Mouse (Mus musculus): ENCODE results near the gene Usf3. TPM values are rescaled to one million over a fixed set of nuclear protein-coding genes. Genes with fewer than 3 reads are reported as not detected.

The Usf3 gene
- total RNA-seq (2021), result 10 to 100 TPM; 34.2 to 44.2 TPM

GRCm38 (mm10) chr16:44173155-44173941, at the start of gene Usf3:
Gene Usf3 (plus strand): TSS chr16:44173246.
- DNase-seq (ENCODE audit: extremely low spot score in 1 of 2, low spot score in 1 of 2), result peak; percentile 37 to 45

GRCm38 (mm10) chr16:44123786-44124185, 49.3 kb upstream of the Usf3 start:
- DNase-seq (ENCODE audit: extremely low spot score in 1 of 2, low spot score in 1 of 2), result peak in 1 of 2 experiments; percentile 32

- no peak for DNase-seq (ENCODE audit: extremely low spot score in 1 of 2, low spot score in 1 of 2)
Observed at GRCm38 (mm10) chr16:44124713-44125112, 48.3 kb upstream of the Usf3 start.

GRCm38 (mm10) chr16:44125436-44125835, 47.6 kb upstream of the Usf3 start:
- no peak for DNase-seq (ENCODE audit: extremely low spot score in 1 of 2, low spot score in 1 of 2)

- DNase-seq (ENCODE audit: extremely low spot score in 1 of 2, low spot score in 1 of 2), result no peak
Observed at GRCm38 (mm10) chr16:44126437-44126836, 46.6 kb upstream of the Usf3 start.

- DNase-seq (ENCODE audit: extremely low spot score in 1 of 2, low spot score in 1 of 2), result no peak
Observed at GRCm38 (mm10) chr16:44132300-44132699, 40.7 kb upstream of the Usf3 start.

GRCm38 (mm10) chr16:44133187-44133586, 39.9 kb upstream of the Usf3 start:
- no peak for DNase-seq (ENCODE audit: extremely low spot score in 1 of 2, low spot score in 1 of 2)

DNA sequence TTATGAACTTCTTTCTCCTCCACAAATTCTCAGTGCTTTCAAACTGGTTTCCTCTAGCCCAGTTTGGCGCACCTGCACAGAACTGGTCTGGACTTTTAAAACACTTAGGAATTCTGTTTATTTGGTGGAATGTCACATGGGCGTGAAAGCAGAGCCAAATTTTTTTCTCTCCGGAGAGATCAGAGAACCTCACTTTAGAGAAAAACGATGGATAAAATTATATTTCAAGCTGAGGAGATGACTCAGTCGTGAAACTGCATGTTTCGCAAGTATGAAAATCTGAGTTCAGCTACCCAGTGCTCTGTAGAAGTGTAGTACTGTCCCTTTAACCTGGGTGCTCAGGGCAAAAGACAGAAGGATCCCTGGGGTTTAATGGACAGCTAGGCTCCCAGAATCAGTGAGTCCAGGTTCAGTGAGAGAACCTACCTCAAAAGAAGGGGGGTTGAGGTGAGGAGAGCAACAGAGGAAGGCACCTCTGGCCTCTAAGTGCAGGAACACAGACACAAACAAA, 36.5 kb upstream of the Usf3 start:
- no peak for DNase-seq (ENCODE audit: extremely low spot score in 1 of 2, low spot score in 1 of 2)

- DNase-seq (ENCODE audit: extremely low spot score in 1 of 2, low spot score in 1 of 2), result peak in 1 of 2 experiments; percentile 30
Observed at GRCm38 (mm10) chr16:44138377-44138978, 34.6 kb upstream of the Usf3 start.

GRCm38 (mm10) chr16:44138979-44139535, 34.0 kb upstream of the Usf3 start:
- DNase-seq (ENCODE audit: extremely low spot score in 1 of 2, low spot score in 1 of 2), result peak; percentile 72 to 86

- DNase-seq (ENCODE audit: extremely low spot score in 1 of 2, low spot score in 1 of 2), result peak; percentile 83 to 93
Observed at GRCm38 (mm10) chr16:44139536-44140185, 33.4 kb upstream of the Usf3 start, which contains the start of the genes Atp6v1a and Naa50. Gene Atp6v1a (minus strand): TSS chr16:44139705. Gene Naa50 (plus strand): TSS chr16:44139830.

DNA sequence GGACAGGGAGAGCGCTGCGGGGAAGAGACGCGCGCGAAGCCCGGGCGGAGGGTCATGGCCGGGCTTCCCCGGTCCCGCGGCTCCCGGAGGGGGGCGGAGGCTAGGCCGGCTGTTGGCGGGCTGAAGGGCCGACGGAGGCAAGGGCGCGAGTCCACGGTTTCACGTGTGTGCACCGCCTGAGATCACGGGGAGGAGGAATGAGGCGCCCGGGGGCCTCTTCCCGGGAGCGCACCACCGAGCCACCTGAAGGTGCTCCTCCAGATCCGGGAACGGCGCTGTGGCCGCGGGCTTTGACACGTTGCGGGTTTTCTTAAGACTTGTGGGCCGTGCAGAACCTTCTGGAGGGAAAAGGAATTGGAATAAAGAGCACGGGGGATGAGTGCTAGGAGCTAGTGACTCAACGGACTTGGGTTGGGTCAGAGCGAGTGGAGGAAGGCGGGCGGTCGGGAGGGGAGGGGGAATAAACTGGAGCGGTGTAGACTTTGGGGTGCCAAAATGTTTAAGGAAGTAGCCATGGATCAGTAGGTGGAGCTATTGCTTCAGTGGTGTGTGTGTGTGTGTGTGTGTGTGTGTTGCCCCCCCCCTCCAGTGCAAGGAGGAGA, 32.8 kb upstream of the Usf3 start:
- peak; percentile 44 to 46 for DNase-seq (ENCODE audit: extremely low spot score in 1 of 2, low spot score in 1 of 2)

DNA sequence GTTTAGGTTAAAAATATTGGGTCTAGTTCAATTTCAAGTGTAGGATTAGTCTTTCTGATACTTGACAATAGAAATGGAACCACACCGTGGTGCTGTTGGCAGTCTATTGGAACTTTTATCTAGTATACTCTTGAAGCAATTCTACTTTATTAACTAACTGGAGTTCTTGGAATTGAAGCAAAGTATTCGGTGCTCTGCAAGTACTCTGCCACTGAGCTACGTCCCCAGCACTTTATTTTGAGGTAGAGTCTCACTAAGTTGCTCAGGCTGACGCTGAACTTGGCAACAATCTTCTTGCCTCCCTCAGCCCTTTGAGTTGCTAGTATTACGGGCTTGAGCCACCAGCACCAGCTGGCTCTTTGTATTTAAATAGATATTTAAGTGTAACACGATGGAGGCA, 31.6 kb upstream of the Usf3 start:
- DNase-seq (ENCODE audit: extremely low spot score in 1 of 2, low spot score in 1 of 2), result no peak

GRCm38 (mm10) chr16:44149002-44149767, 23.9 kb upstream of the Usf3 start:
- no peak for DNase-seq (ENCODE audit: extremely low spot score in 1 of 2, low spot score in 1 of 2)

DNA sequence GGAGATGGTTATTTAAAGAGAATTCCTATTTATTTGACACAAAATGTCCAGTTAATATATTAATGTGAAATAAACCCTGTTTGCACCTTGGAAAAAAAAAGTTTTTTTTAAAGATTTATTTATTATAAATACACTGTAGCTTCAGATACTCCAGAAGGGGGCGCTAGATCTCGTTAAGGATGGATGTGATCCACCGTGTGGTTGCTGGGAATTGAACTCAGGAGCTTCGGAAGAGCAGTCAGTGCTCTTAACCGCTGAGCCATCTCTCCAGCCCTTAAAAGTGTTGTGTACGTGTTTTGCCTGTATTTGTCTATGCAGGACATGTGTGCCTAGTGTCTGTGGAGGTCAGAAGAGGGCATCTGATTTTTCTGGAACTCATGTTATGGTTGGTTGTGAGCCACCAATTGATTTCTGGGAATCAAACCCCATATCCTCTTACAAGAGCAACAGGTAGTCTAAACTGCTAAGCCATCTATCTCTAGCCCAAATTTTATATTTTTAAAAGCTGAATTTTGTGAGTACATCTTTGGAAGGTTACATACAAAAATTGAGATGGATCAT, 18.5 kb upstream of the Usf3 start:
- no peak for DNase-seq (ENCODE audit: extremely low spot score in 1 of 2, low spot score in 1 of 2)

DNA sequence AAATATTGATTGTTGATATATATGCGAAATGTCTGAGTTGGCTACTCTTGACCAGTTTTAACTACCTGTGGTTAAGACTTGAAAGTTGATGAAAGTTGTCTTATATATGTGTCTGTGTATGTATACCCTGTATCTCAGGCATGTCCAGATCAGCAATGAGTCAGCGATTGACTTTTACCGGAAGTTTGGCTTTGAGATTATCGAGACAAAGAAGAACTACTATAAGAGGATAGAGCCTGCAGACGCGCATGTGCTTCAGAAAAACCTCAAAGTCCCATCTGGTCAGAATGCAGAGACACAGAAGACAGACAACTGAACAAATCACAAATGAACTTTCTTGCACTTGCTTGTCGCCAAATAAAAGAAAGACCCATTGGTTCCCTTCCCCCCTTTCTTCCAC, 13.7 kb upstream of the Usf3 start:
- DNase-seq (ENCODE audit: extremely low spot score in 1 of 2, low spot score in 1 of 2), result no peak

DNA sequence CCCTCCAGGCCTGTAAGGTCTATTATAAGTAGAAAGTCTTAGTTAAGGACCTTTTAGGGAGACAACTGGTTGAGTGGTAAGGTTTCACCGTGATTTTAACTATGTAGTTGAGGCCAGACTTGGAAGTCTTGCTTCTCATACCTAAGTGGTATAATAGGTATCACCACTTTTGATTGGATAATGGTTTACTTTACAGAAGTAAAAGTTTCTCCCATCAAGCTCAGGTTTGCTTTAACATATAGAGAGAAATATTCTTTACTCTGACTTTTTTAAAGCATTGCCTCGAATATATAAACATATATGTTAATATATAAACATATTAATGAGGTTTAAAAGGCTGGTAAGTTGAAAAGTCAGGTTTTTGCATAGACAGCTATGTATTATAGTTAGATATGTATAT, 9.2 kb upstream of the Usf3 start:
- no peak for DNase-seq (ENCODE audit: extremely low spot score in 1 of 2, low spot score in 1 of 2)

GRCm38 (mm10) chr16:44165182-44165581, 7.9 kb upstream of the Usf3 start:
- DNase-seq (ENCODE audit: extremely low spot score in 1 of 2, low spot score in 1 of 2), result no peak

GRCm38 (mm10) chr16:44168990-44169389, 4.1 kb upstream of the Usf3 start:
- no peak for DNase-seq (ENCODE audit: extremely low spot score in 1 of 2, low spot score in 1 of 2)
